Mouse (Mus musculus): ENCODE results near the gene Map7d3. TPM values are rescaled to one million over a fixed set of nuclear protein-coding genes. Genes with fewer than 3 reads are reported as not detected.

Gene Map7d3
- total RNA-seq (2017): 0.37 and 0.93 TPM in 2 replicates

GRCm38 (mm10) chrX:56821765-56822603 lies at the start of gene Map7d3:
Gene Map7d3 (minus strand): TSS chrX:56822326.
- no peak for ATAC-seq (ENCODE audit: extremely low read depth, insufficient number of reproducible peaks, low FRiP score, poor library complexity, severe bottlenecking)

GRCm38 (mm10) chrX:56869863-56870262 lies 47.7 kb upstream of the Map7d3 start, which contains the start of gene Adgrg4:
Gene Adgrg4 (plus strand): TSS chrX:56870163.
- no peak for ATAC-seq (ENCODE audit: extremely low read depth, insufficient number of reproducible peaks, low FRiP score, poor library complexity, severe bottlenecking)

- no peak for ATAC-seq (ENCODE audit: extremely low read depth, insufficient number of reproducible peaks, low FRiP score, poor library complexity, severe bottlenecking)
These were observed 19.1 kb upstream of the Map7d3 start for GRCm38 (mm10) chrX:56841255-56841654.

GRCm38 (mm10) chrX:56839369-56839768 lies 17.2 kb upstream of the Map7d3 start:
- ATAC-seq (ENCODE audit: extremely low read depth, insufficient number of reproducible peaks, low FRiP score, poor library complexity, severe bottlenecking): no peak

- no peak for ATAC-seq (ENCODE audit: extremely low read depth, insufficient number of reproducible peaks, low FRiP score, poor library complexity, severe bottlenecking)
These were observed 13.7 kb upstream of the Map7d3 start for GRCm38 (mm10) chrX:56835842-56836241.

GRCm38 (mm10) chrX:56827492-56827891 lies 5.4 kb upstream of the Map7d3 start:
- ATAC-seq (ENCODE audit: extremely low read depth, insufficient number of reproducible peaks, low FRiP score, poor library complexity, severe bottlenecking): no peak

GRCm38 (mm10) chrX:56791268-56791667 lies 30.9 kb downstream of the Map7d3 start:
- ATAC-seq (ENCODE audit: extremely low read depth, insufficient number of reproducible peaks, low FRiP score, poor library complexity, severe bottlenecking): no peak

GRCm38 (mm10) chrX:56790591-56790990 lies 31.5 kb downstream of the Map7d3 start:
- no peak for ATAC-seq (ENCODE audit: extremely low read depth, insufficient number of reproducible peaks, low FRiP score, poor library complexity, severe bottlenecking)

GRCm38 (mm10) chrX:56787486-56787885 lies 34.6 kb downstream of the Map7d3 start:
- no peak for ATAC-seq (ENCODE audit: extremely low read depth, insufficient number of reproducible peaks, low FRiP score, poor library complexity, severe bottlenecking)

GRCm38 (mm10) chrX:56786281-56787061 lies 35.7 kb downstream of the Map7d3 start:
- ATAC-seq (ENCODE audit: extremely low read depth, insufficient number of reproducible peaks, low FRiP score, poor library complexity, severe bottlenecking): no peak

- no peak for ATAC-seq (ENCODE audit: extremely low read depth, insufficient number of reproducible peaks, low FRiP score, poor library complexity, severe bottlenecking)
These were observed 48.8 kb downstream of the Map7d3 start for GRCm38 (mm10) chrX:56773329-56773728.

GRCm38 (mm10) chrX:56771751-56772150 lies 50.4 kb downstream of the Map7d3 start:
- no peak for ATAC-seq (ENCODE audit: extremely low read depth, insufficient number of reproducible peaks, low FRiP score, poor library complexity, severe bottlenecking)

GRCm38 (mm10) chrX:56769838-56770237 lies 52.3 kb downstream of the Map7d3 start:
- no peak for ATAC-seq (ENCODE audit: extremely low read depth, insufficient number of reproducible peaks, low FRiP score, poor library complexity, severe bottlenecking)

- ATAC-seq (ENCODE audit: extremely low read depth, insufficient number of reproducible peaks, low FRiP score, poor library complexity, severe bottlenecking): no peak
These were observed 61.8 kb downstream of the Map7d3 start for GRCm38 (mm10) chrX:56760257-56760760.

GRCm38 (mm10) chrX:56756352-56756751 lies 65.8 kb downstream of the Map7d3 start:
- ATAC-seq (ENCODE audit: extremely low read depth, insufficient number of reproducible peaks, low FRiP score, poor library complexity, severe bottlenecking): no peak

GRCm38 (mm10) chrX:56755646-56756045 lies 66.5 kb downstream of the Map7d3 start:
- ATAC-seq (ENCODE audit: extremely low read depth, insufficient number of reproducible peaks, low FRiP score, poor library complexity, severe bottlenecking): no peak

GRCm38 (mm10) chrX:56753317-56754289 lies 68.5 kb downstream of the Map7d3 start:
- ATAC-seq (ENCODE audit: extremely low read depth, insufficient number of reproducible peaks, low FRiP score, poor library complexity, severe bottlenecking): no peak

- no peak for ATAC-seq (ENCODE audit: extremely low read depth, insufficient number of reproducible peaks, low FRiP score, poor library complexity, severe bottlenecking)
These were observed 70.0 kb downstream of the Map7d3 start for GRCm38 (mm10) chrX:56752144-56752543.

- ATAC-seq (ENCODE audit: extremely low read depth, insufficient number of reproducible peaks, low FRiP score, poor library complexity, severe bottlenecking): no peak
These were observed 70.6 kb downstream of the Map7d3 start for GRCm38 (mm10) chrX:56751536-56751935.

All from neutrophil, adult 5-6 weeks (primary cell).